Mouse (Mus musculus): ENCODE measurements around the gene 9230112D13Rik. TPM values are rescaled to one million over a fixed set of nuclear protein-coding genes. Genes with fewer than 3 reads are reported as not detected.

The 9230112D13Rik gene
- polyA plus RNA-seq (2012; rRNA removed), result not detected in 2 replicates

DNA sequence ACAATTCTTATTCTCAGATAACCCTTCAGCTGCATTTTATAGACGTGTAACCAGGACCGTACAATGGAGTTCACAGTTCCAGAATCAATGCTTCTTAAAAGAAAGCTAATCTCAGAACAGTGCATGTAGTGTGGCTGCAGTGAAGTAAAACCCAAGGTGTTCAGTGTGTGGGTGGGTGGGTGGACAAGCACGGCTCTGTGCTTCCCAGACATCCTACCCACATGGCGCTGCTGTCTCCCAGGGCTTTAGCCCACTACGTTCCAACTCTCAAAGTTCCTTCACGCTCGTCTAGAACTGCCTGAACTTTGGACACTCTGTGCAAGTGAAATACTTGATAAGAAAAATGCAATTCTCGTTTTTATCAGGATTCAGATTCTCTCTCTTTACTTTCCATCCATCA lies at the start of gene 9230112D13Rik:
Gene 9230112D13Rik, minus strand, starts transcription at position 101 of the 400 bp plus-strand sequence.
- WGBS, result 78% methylated on average over 8 of the region's 8 CpGs
- no peaks in the 10 kb centered on the region for H3K4me1 ChIP-seq (ENCODE audit: control insufficient read depth, insufficient read depth, low read length)
- TF ChIP-seq CTCF (IDR thresholded peaks at IDR 0.05; ENCODE audit: insufficient read depth, low read length) (no peak), POLR2A (IDR thresholded peaks at IDR 0.05; ENCODE audit: borderline replicate concordance, extremely low read depth, low read depth, low read length) (no peak)
- no peak for DNase-seq
- no peak within 1 kb of the TSS for H3K4me3 ChIP-seq (replicated peaks; ENCODE audit: extremely low read depth, low read depth, low read length)

DNA sequence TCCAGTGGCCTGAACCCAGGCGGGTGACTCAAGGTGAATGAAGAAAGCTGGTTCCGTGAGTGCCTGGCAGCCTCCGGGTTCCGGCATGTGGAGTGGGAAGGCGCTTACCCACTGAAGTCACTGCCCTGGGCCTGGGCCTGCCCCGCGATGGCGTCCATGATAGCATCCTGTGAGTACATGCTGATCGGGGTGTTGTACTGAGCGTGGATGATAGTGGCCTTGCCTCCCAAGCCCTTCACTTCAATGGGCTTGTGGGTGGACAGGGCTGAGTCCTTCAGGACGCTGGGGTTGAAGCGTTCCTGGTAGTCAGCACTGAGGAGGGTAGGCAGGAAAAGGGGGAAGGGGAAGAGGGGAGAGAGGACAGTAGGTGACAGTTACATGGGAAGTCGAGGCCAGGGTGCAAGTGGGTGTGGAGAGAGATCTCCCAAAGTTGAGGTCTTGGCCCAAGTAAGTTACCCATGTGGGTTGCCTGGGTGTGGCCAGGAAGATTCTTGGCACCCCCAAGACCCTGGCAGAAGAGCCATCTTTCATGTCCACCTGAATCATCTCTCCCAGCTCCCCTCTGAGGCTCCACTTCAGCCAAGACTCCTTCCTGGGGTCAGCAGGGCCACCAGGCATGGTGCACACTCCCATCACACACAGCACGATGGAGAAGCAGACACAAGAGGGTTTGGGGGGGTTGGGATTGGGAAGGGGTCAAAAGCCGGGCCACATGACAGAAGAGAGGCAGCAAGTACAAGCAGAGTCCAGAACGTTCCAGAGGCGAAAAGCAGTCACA lies 49.2 kb upstream of the 9230112D13Rik start:
- 79% methylated on average over 17 of the region's 17 CpGs for WGBS
- no peak overlapping the region for H3K4me3 ChIP-seq (replicated peaks; ENCODE audit: extremely low read depth, low read depth, low read length)
- H3K4me1 ChIP-seq (ENCODE audit: control insufficient read depth, insufficient read depth, low read length), result no peaks in the 10 kb centered on the region
- DNase-seq, result no peak
- TF ChIP-seq POLR2A (IDR thresholded peaks at IDR 0.05; ENCODE audit: borderline replicate concordance, extremely low read depth, low read depth, low read length), result no peak
- no peak for TF ChIP-seq CTCF (IDR thresholded peaks at IDR 0.05; ENCODE audit: insufficient read depth, low read length)

DNA sequence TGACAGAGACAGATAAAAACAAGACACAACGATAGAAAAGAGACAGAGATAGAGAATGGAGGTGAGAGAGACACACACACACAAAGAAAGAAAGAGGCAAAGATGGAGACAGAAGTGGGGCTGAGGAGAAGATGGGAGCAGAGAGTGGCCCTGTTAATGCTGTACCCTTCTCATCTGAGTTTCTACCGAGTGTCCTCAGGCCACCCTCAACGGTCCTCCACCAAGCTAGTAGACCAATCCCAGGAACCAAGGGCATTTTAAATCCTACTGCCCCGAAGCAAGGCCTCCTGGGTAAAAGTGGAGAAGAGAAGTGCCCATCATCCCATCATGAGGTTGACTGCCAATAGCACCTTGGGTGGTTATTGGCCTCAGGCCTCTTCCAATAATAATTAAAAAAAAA lies 48.3 kb upstream of the 9230112D13Rik start:
- no peak for DNase-seq
- TF ChIP-seq CTCF (IDR thresholded peaks at IDR 0.05; ENCODE audit: insufficient read depth, low read length) (no peak), POLR2A (IDR thresholded peaks at IDR 0.05; ENCODE audit: borderline replicate concordance, extremely low read depth, low read depth, low read length) (no peak)
- H3K4me1 ChIP-seq (ENCODE audit: control insufficient read depth, insufficient read depth, low read length), result no peaks in the 10 kb centered on the region
- H3K4me3 ChIP-seq (replicated peaks; ENCODE audit: extremely low read depth, low read depth, low read length), result no peak overlapping the region
- WGBS, result 72% methylated on average over 4 of the region's 4 CpGs

DNA sequence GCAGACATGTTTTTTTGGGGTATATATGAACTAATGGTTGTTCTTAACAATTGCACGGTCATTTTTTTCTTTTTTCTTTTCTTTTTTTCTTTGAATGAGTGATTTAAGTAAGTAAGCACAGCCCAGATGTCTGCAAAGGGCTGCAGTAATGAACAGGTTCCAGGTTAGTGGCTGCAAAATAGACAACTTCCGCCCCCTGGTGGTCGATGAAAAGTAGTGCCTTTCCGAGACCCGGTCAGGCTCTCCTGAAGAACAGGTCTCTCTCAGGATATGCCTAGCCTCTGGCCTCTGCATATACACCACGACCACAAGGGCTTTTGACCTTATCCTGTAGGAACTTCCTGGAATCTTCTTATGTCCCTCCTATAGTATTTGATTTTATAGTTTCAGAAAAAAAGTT lies 47.7 kb upstream of the 9230112D13Rik start:
- no peak for TF ChIP-seq POLR2A (IDR thresholded peaks at IDR 0.05; ENCODE audit: borderline replicate concordance, extremely low read depth, low read depth, low read length)
- TF ChIP-seq CTCF (IDR thresholded peaks at IDR 0.05; ENCODE audit: insufficient read depth, low read length), result peak; percentile 78
- no peaks in the 10 kb centered on the region for H3K4me1 ChIP-seq (ENCODE audit: control insufficient read depth, insufficient read depth, low read length)
- peak; percentile 72 for DNase-seq
- under 1% methylated on average over 6 of the region's 6 CpGs for WGBS
- no peak overlapping the region for H3K4me3 ChIP-seq (replicated peaks; ENCODE audit: extremely low read depth, low read depth, low read length)

DNA sequence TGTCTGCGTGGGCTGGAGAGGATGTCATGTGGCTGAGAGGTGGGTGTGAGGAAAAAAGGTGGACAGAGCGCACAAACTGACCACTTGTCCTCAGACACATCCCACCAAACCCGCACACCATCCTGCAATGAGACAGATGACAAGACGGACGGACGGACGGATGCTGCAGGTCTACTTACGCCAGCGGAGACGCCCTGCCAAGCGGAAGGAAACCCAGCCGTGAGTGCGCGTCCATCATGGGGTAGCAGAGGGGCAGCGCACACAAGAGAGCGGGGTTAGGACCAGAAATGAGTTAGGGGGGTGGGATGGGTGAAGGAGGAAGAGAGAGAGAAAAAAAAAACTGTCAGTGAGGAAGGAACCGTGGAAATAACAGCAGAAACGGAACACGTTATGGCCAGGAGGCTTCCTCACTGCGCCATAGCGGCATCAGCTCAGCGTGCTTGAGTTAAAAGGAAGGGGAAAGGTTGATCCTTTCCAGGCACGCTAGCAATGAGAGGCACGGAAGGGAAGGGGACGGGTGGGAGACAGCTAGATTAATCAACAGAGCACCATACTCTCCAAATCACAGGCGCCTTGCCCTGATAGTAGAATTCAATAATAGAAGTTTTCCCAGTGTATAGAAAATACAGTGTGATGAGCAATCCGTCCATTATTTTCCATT lies 47.1 kb upstream of the 9230112D13Rik start:
- TF ChIP-seq POLR2A (IDR thresholded peaks at IDR 0.05; ENCODE audit: borderline replicate concordance, extremely low read depth, low read depth, low read length), result no peak
- TF ChIP-seq CTCF (IDR thresholded peaks at IDR 0.05; ENCODE audit: insufficient read depth, low read length), result no peak
- H3K4me3 ChIP-seq (replicated peaks; ENCODE audit: extremely low read depth, low read depth, low read length), result peak overlapping the region; percentile 25
- no peaks in the 10 kb centered on the region for H3K4me1 ChIP-seq (ENCODE audit: control insufficient read depth, insufficient read depth, low read length)
- 30% methylated on average over 27 of the region's 27 CpGs for WGBS
- no peak for DNase-seq

DNA sequence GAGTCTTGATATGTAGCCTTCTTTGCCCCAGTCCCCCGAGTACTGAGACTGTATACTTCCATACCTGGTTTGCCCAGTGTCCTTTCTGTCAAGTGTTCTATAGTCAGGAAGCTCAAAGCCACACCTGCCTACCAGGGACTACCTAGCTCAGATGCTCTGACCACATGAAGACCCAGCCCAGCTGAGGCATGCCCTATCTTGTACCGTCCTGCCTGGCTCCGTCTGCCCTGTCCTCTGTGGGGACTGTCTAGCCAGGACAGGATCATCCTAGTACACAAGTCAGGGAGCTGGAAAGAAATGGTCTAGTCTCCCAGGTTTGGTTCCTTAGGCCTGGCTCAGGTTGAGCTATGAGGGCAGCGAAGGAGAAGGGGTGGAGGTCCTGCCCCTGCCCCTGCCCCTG lies 46.0 kb upstream of the 9230112D13Rik start:
- no peak for TF ChIP-seq POLR2A (IDR thresholded peaks at IDR 0.05; ENCODE audit: borderline replicate concordance, extremely low read depth, low read depth, low read length)
- TF ChIP-seq CTCF (IDR thresholded peaks at IDR 0.05; ENCODE audit: insufficient read depth, low read length), result no peak
- no peak overlapping the region for H3K4me3 ChIP-seq (replicated peaks; ENCODE audit: extremely low read depth, low read depth, low read length)
- WGBS, result 83% methylated on average over 4 of the region's 4 CpGs

DNA sequence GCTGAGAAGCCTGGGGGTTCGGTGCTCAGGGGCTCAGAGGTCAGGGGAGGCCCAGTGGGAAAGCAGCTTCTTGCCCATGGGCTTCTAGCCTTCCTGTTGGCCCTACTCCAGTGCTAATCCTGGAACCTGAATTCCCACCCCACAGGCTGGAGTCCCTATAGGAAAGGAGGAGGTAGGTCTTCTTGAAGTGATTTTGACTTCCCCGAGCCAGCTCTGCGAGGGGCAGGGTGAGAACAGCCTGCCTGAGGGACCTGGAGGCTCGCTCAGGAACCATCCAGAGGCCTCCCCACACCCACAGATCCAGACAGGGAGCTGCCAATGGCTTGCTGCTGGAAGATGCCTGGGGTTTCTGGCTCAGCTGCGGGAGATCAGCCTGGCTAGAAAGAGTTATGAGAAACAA lies 45.1 kb upstream of the 9230112D13Rik start:
- Histone ChIP-seq H3K4me3 (replicated peaks; ENCODE audit: extremely low read depth, low read depth, low read length) (no peak overlapping the region), H3K4me1 (ENCODE audit: control insufficient read depth, insufficient read depth, low read length) (no peaks in the 10 kb centered on the region)
- no peak for TF ChIP-seq POLR2A (IDR thresholded peaks at IDR 0.05; ENCODE audit: borderline replicate concordance, extremely low read depth, low read depth, low read length)
- no peak for TF ChIP-seq CTCF (IDR thresholded peaks at IDR 0.05; ENCODE audit: insufficient read depth, low read length)
- 47% methylated on average over 5 of the region's 5 CpGs for WGBS
- no peak for DNase-seq

More for the DNA sequence above, 46.0 kb upstream of the 9230112D13Rik start:
- H3K4me1 ChIP-seq (ENCODE audit: control insufficient read depth, insufficient read depth, low read length), result no peaks in the 10 kb centered on the region
- DNase-seq, result no peak

DNA sequence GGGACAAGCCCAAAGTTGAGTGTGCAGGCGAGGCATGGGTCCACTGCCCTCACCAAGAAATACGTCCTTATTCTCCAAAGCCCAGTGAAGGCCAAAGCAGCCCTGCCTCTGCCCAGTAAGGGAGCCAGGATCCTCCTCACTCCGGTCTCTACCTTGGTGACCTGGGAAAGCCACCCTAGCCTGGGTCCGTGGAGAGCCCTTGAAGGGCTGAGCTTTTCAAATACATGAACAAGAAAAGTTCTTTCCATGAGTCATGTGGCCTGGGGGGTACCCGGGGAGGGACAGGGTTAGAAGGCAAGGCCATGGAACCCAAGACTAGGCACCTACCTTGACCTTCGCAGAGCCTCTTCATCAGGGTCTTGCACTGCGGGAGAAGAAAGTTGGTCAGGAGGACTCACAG lies 43.9 kb upstream of the 9230112D13Rik start:
- TF ChIP-seq CTCF (IDR thresholded peaks at IDR 0.05; ENCODE audit: insufficient read depth, low read length) (no peak), POLR2A (IDR thresholded peaks at IDR 0.05; ENCODE audit: borderline replicate concordance, extremely low read depth, low read depth, low read length) (no peak)
- Histone ChIP-seq H3K4me1 (ENCODE audit: control insufficient read depth, insufficient read depth, low read length) (no peaks in the 10 kb centered on the region), H3K4me3 (replicated peaks; ENCODE audit: extremely low read depth, low read depth, low read length) (no peak overlapping the region)
- 89% methylated on average over 7 of the region's 7 CpGs for WGBS
- no peak for DNase-seq

DNA sequence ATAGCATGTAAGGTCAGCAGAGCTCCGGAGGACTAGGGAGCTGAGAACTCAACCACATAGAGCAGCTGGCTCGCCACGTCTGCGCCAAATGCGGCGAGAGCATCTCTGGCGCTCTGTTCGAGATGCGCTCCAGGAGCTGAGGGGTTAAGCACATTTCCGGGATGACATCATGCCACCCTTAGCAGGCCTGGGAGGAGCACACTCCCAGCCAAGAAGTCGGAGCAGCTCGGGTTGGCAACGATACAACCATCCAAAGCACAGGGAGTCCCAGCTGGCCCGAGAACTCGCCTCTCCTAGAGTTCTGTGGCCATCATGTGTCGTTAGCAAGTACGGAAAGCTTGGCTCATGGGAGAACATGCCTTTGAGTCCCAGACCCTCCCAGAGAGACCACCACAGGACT lies 43.1 kb upstream of the 9230112D13Rik start:
- 54% methylated on average over 17 of the region's 17 CpGs for WGBS
- H3K4me1 ChIP-seq (ENCODE audit: control insufficient read depth, insufficient read depth, low read length), result no peaks in the 10 kb centered on the region
- TF ChIP-seq CTCF (IDR thresholded peaks at IDR 0.05; ENCODE audit: insufficient read depth, low read length) (no peak), POLR2A (IDR thresholded peaks at IDR 0.05; ENCODE audit: borderline replicate concordance, extremely low read depth, low read depth, low read length) (no peak)
- no peak overlapping the region for H3K4me3 ChIP-seq (replicated peaks; ENCODE audit: extremely low read depth, low read depth, low read length)
- DNase-seq, result no peak

DNA sequence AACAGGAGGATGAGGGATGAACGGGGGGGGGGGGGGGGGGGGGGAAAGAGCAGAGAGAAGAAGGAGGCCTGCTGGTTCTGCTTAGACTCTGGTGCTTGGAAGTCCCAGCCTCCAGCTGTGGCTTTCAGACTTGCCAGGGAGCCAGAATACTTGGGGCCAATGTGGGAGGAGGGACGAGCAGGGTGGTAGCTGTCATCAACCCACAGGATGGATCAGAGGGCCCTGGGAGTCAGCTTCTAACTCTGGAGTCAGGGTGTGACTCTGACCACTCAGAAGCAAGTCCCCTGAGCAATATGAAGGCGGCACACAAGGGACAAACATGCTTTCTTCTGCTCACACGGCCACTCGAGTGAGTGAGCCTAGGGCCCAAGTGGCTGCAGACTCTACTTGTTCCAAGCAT lies 42.0 kb upstream of the 9230112D13Rik start:
- no peak for DNase-seq
- TF ChIP-seq POLR2A (IDR thresholded peaks at IDR 0.05; ENCODE audit: borderline replicate concordance, extremely low read depth, low read depth, low read length) (no peak), CTCF (IDR thresholded peaks at IDR 0.05; ENCODE audit: insufficient read depth, low read length) (no peak)

More for the DNA sequence above, 42.0 kb upstream of the 9230112D13Rik start:
- Histone ChIP-seq H3K4me3 (replicated peaks; ENCODE audit: extremely low read depth, low read depth, low read length) (no peak overlapping the region), H3K4me1 (ENCODE audit: control insufficient read depth, insufficient read depth, low read length) (no peaks in the 10 kb centered on the region)
- 50% methylated on average over 5 of the region's 5 CpGs for WGBS

Measured in lung, adult 2 months (tissue).